Mouse (Mus musculus): ENCODE results near the gene 4921539E11Rik. TPM values are rescaled to one million over a fixed set of nuclear protein-coding genes. Genes with fewer than 3 reads are reported as not detected.

The 4921539E11Rik gene
- polyA plus RNA-seq, 1 experiment = not detected

GRCm38 (mm10) chr4:103303851-103304250 lies 13.2 kb upstream of the 4921539E11Rik start:
- TF ChIP-seq FLI1 (IDR thresholded peaks at IDR 0.05; ENCODE audit: low read length) = no peak
- no peak for TF ChIP-seq GATA1 (IDR thresholded peaks at IDR 0.05; ENCODE audit: borderline replicate concordance, low read length)
- no peaks in the 10 kb centered on the region for H3K4me1 ChIP-seq
- peaks cover 4% of the 10 kb centered on the region for H3K27me3 ChIP-seq (replicated peaks)
- H3K36me3 ChIP-seq (replicated peaks; ENCODE audit: low read length) = no peaks in the 10 kb centered on the region
- no peak overlapping the region for H3K4me3 ChIP-seq (replicated peaks)
- H3K9me3 ChIP-seq = no peaks in the 10 kb centered on the region

GRCm38 (mm10) chr4:103299342-103299741 lies 8.7 kb upstream of the 4921539E11Rik start:
- Histone ChIP-seq H3K4me1 (no peaks in the 10 kb centered on the region), H3K36me3 (replicated peaks; ENCODE audit: low read length) (no peaks in the 10 kb centered on the region), H3K4me3 (replicated peaks) (no peak overlapping the region), H3K9me3 (no peaks in the 10 kb centered on the region), H3K27me3 (replicated peaks) (peaks cover 4% of the 10 kb centered on the region)
- TF ChIP-seq GATA1 (IDR thresholded peaks at IDR 0.05; ENCODE audit: borderline replicate concordance, low read length) (no peak), FLI1 (IDR thresholded peaks at IDR 0.05; ENCODE audit: low read length) (no peak)

- H3K9me3 ChIP-seq = no peaks in the 10 kb centered on the region
- no peaks in the 10 kb centered on the region for H3K36me3 ChIP-seq (replicated peaks; ENCODE audit: low read length)
- TF ChIP-seq FLI1 (IDR thresholded peaks at IDR 0.05; ENCODE audit: low read length) (no peak), GATA1 (IDR thresholded peaks at IDR 0.05; ENCODE audit: borderline replicate concordance, low read length) (no peak)
- H3K27me3 ChIP-seq (replicated peaks) = no peaks in the 10 kb centered on the region
- no peaks in the 10 kb centered on the region for H3K4me1 ChIP-seq
- H3K4me3 ChIP-seq (replicated peaks) = no peak overlapping the region
These were observed 2.3 kb downstream of the 4921539E11Rik start for GRCm38 (mm10) chr4:103288342-103288741.

GRCm38 (mm10) chr4:103273021-103273420 lies 17.6 kb downstream of the 4921539E11Rik start:
- H3K4me3 ChIP-seq (replicated peaks) = peak overlapping the region; percentile 4
- H3K27me3 ChIP-seq (replicated peaks) = no peaks in the 10 kb centered on the region
- no peaks in the 10 kb centered on the region for H3K36me3 ChIP-seq (replicated peaks; ENCODE audit: low read length)
- peaks cover 7% of the 10 kb centered on the region for H3K9me3 ChIP-seq
- no peaks in the 10 kb centered on the region for H3K4me1 ChIP-seq
- TF ChIP-seq GATA1 (IDR thresholded peaks at IDR 0.05; ENCODE audit: borderline replicate concordance, low read length) (no peak), FLI1 (IDR thresholded peaks at IDR 0.05; ENCODE audit: low read length) (no peak)

- H3K4me1 ChIP-seq = no peaks in the 10 kb centered on the region
- no peak for TF ChIP-seq FLI1 (IDR thresholded peaks at IDR 0.05; ENCODE audit: low read length)
These were observed 21.3 kb downstream of the 4921539E11Rik start for GRCm38 (mm10) chr4:103269336-103269735.

GRCm38 (mm10) chr4:103265166-103265565 lies 25.5 kb downstream of the 4921539E11Rik start:
- Histone ChIP-seq H3K27me3 (replicated peaks) (peaks cover 15% of the 10 kb centered on the region), H3K4me3 (replicated peaks) (no peak overlapping the region), H3K9me3 (no peaks in the 10 kb centered on the region), H3K36me3 (replicated peaks; ENCODE audit: low read length) (no peaks in the 10 kb centered on the region), H3K4me1 (no peaks in the 10 kb centered on the region)
- TF ChIP-seq FLI1 (IDR thresholded peaks at IDR 0.05; ENCODE audit: low read length) = no peak
- TF ChIP-seq GATA1 (IDR thresholded peaks at IDR 0.05; ENCODE audit: borderline replicate concordance, low read length) = no peak

More at GRCm38 (mm10) chr4:103269336-103269735, 21.3 kb downstream of the 4921539E11Rik start:
- Histone ChIP-seq H3K9me3 (peaks cover 7% of the 10 kb centered on the region), H3K27me3 (replicated peaks) (no peaks in the 10 kb centered on the region), H3K4me3 (replicated peaks) (no peak overlapping the region), H3K36me3 (replicated peaks; ENCODE audit: low read length) (no peaks in the 10 kb centered on the region)

GRCm38 (mm10) chr4:103263812-103264396 lies 26.8 kb downstream of the 4921539E11Rik start:
- H3K36me3 ChIP-seq (replicated peaks; ENCODE audit: low read length) = no peaks in the 10 kb centered on the region
- no peaks in the 10 kb centered on the region for H3K4me1 ChIP-seq
- peaks cover 15% of the 10 kb centered on the region for H3K27me3 ChIP-seq (replicated peaks)
- no peak for TF ChIP-seq GATA1 (IDR thresholded peaks at IDR 0.05; ENCODE audit: borderline replicate concordance, low read length)
- TF ChIP-seq FLI1 (IDR thresholded peaks at IDR 0.05; ENCODE audit: low read length) = no peak
- H3K4me3 ChIP-seq (replicated peaks) = no peak overlapping the region
- no peaks in the 10 kb centered on the region for H3K9me3 ChIP-seq

- no peak overlapping the region for H3K4me3 ChIP-seq (replicated peaks)
- no peaks in the 10 kb centered on the region for H3K4me1 ChIP-seq
- TF ChIP-seq FLI1 (IDR thresholded peaks at IDR 0.05; ENCODE audit: low read length) (no peak), GATA1 (IDR thresholded peaks at IDR 0.05; ENCODE audit: borderline replicate concordance, low read length) (no peak)
- no peaks in the 10 kb centered on the region for H3K9me3 ChIP-seq
- peaks cover 15% of the 10 kb centered on the region for H3K27me3 ChIP-seq (replicated peaks)
- no peaks in the 10 kb centered on the region for H3K36me3 ChIP-seq (replicated peaks; ENCODE audit: low read length)
These were observed 27.3 kb downstream of the 4921539E11Rik start for GRCm38 (mm10) chr4:103263378-103263777.

GRCm38 (mm10) chr4:103258817-103259216 lies 31.8 kb downstream of the 4921539E11Rik start:
- TF ChIP-seq FLI1 (IDR thresholded peaks at IDR 0.05; ENCODE audit: low read length) (no peak), GATA1 (IDR thresholded peaks at IDR 0.05; ENCODE audit: borderline replicate concordance, low read length) (no peak)
- Histone ChIP-seq H3K36me3 (replicated peaks; ENCODE audit: low read length) (no peaks in the 10 kb centered on the region), H3K9me3 (peaks cover 9% of the 10 kb centered on the region), H3K4me1 (peaks cover 2% of the 10 kb centered on the region; the same call in 1 of the 2 replicates), H3K27me3 (replicated peaks) (peaks cover 12% of the 10 kb centered on the region), H3K4me3 (replicated peaks) (no peak overlapping the region)

GRCm38 (mm10) chr4:103253846-103254245 lies 36.8 kb downstream of the 4921539E11Rik start:
- no peak for TF ChIP-seq GATA1 (IDR thresholded peaks at IDR 0.05; ENCODE audit: borderline replicate concordance, low read length)
- Histone ChIP-seq H3K9me3 (peaks cover 9% of the 10 kb centered on the region), H3K4me3 (replicated peaks) (no peak overlapping the region), H3K4me1 (peaks cover 5% of the 10 kb centered on the region; the same call in 1 of the 2 replicates), H3K36me3 (replicated peaks; ENCODE audit: low read length) (no peaks in the 10 kb centered on the region), H3K27me3 (replicated peaks) (no peaks in the 10 kb centered on the region)
